In the genomic region with DNA sequence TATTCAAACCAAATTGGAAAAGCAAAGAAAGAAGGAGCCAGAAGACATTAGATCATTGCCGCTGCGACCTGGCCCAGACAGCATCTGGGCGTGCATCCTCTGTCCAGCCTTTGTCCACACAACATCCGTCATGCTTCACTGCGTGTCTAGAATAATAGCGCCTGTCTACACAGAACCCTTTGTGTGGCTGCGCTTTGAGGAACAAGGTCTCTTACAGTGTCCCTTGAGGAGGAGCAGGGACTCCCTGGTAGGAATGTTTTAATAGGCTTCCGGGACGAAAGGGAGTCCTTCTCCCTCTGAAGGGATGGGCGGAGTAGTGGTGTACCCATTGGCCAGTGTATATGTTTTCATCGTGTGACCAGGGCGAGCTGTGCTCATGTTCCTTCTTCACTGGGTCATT, we compare ENCODE assay signal across 19 mouse cellular contexts. TPM values are rescaled to one million over a fixed set of nuclear protein-coding genes. Genes with fewer than 3 reads are reported as not detected.
DNase-seq lines count a peak whose midpoint lies in the region; ATAC-seq and TF ChIP-seq lines count a peak whose summit lies in the region.
"Had no signal": no experiment of that assay in that cellular context is flagged by ENCODE, and none has a peak within 500 bp of the region (broad histone marks: within the 10 kb centered on the region; RNA-seq: fewer than 3 reads in every experiment).

No protein-coding gene starts in this region.

- no peak; the same call in 1 of the 2 replicates for ATAC-seq in lung, embryonic 14.5 days (ENCODE audit: insufficient read depth)
- no peak for ATAC-seq in megakaryocyte-erythroid progenitor cell, adult 5-6 weeks (replicated peaks; ENCODE audit: low FRiP score, low TSS enrichment, poor library complexity, severe bottlenecking)

- H3K27ac ChIP-seq in lung, embryonic 14.5 days (ENCODE audit: low read depth): no peak overlapping the region
- H3K27ac ChIP-seq: heart, embryonic 10.5 days had no signal

- TF ChIP-seq POLR2A in brain, embryonic 14.5 days (IDR thresholded peaks at IDR 0.05; ENCODE audit: borderline replicate concordance, extremely low read depth, insufficient read depth, insufficient read length, poor library complexity, severe bottlenecking): no peak

- peak; percentile 44 for DNase-seq in lung, embryonic 14.5 days
- DNase-seq in lung, postnatal 25 days (ENCODE audit: low spot score): no peak
- peak; percentile 46 for DNase-seq in Muller cell, postnatal 12 days (ENCODE audit: inconsistent ontology term)
- DNase-seq in brain, embryonic 14.5 days (ENCODE audit: low read depth): peak; percentile 35
- DNase-seq in lung, postnatal 10 days: peak; percentile 67
- DNase-seq in embryo, embryonic 10.5 days (ENCODE audit: low spot score): no peak
- DNase-seq in yolk sac, embryonic 10.5 days (ENCODE audit: low spot score): no peak
- DNase-seq: adrenal gland, postnatal 14 days; cerebellum, adult 9-11 months; gastrocnemius, postnatal 25 days; kidney, adult 8-10 months; kidney, postnatal 4 days; left cerebral cortex, postnatal 4 days; right cerebral cortex, adult 18-20 months had no signal

- H3K9ac ChIP-seq in lung, embryonic 14.5 days: no peak overlapping the region

- H3K36me3 ChIP-seq in lung, embryonic 14.5 days (ENCODE audit: insufficient read depth): no peaks in the 10 kb centered on the region
- H3K36me3 ChIP-seq: G1E; heart, embryonic 10.5 days had no signal

- WGBS in lung, embryonic 14.5 days: 62% methylated on average over 12 of the region's 12 CpGs

- H3K9me3 ChIP-seq in lung, embryonic 14.5 days (ENCODE audit: low read depth, low read length): no peaks in the 10 kb centered on the region
- H3K9me3 ChIP-seq: G1E; heart, embryonic 10.5 days had no signal

- no peaks in the 10 kb centered on the region for H3K27me3 ChIP-seq in lung, embryonic 14.5 days (ENCODE audit: insufficient read depth, low read length)

- no peak overlapping the region for H3K4me2 ChIP-seq in lung, embryonic 14.5 days
- H3K4me2 ChIP-seq: liver, embryonic 11.5 days had no signal

- TF ChIP-seq CTCF in lung, embryonic 14.5 days (IDR thresholded peaks at IDR 0.05; ENCODE audit: low read depth): no peak
- no peak for TF ChIP-seq CTCF in brain, embryonic 14.5 days (IDR thresholded peaks at IDR 0.05; ENCODE audit: borderline replicate concordance, extremely low read depth, insufficient read depth, insufficient read length)

- no peaks in the 10 kb centered on the region for H3K4me1 ChIP-seq in lung, embryonic 14.5 days (ENCODE audit: insufficient read depth)

- no peak overlapping the region for H3K4me3 ChIP-seq in lung, embryonic 14.5 days (ENCODE audit: low read depth, low read length)
- H3K4me3 ChIP-seq: heart, embryonic 10.5 days had no signal

RNA-seq across cellular contexts. Expression of gene Ccn1, which starts 26.7 kb away (rescaled TPM):
- polyA plus RNA-seq in lung, embryonic 14.5 days (2014; fragmentation: Nextera tagmentation; extraction: Ambion mirVana): 33.2 and 41.6 TPM in 2 replicates
- 12.9 and 17.3 TPM in 2 replicates for polyA plus RNA-seq in brain, embryonic 14.5 days (2012; rRNA removed)
- total RNA-seq in megakaryocyte-erythroid progenitor cell, adult 5-6 weeks (2014; fragmentation: Nextera tagmentation): not detected in 2 replicates
- total RNA-seq in megakaryocyte-erythroid progenitor cell, adult 5-6 weeks (2017): 1.9 TPM in 1 of 2 replicates, not detected in the other
- total RNA-seq: G1E; megakaryocyte progenitor cell, adult 5-6 weeks had no signal
- polyA plus RNA-seq: G1E had no signal

RNA-seq across cellular contexts. Expression of gene Znhit6, which starts 47.0 kb away (rescaled TPM):
- 32.9 and 35.7 TPM in 2 replicates for polyA plus RNA-seq in lung, embryonic 14.5 days (2014; fragmentation: Nextera tagmentation; extraction: Ambion mirVana)
- polyA plus RNA-seq in brain, embryonic 14.5 days (2012; rRNA removed): 14.5 and 20.9 TPM in 2 replicates
- total RNA-seq in megakaryocyte-erythroid progenitor cell, adult 5-6 weeks (2014; fragmentation: Nextera tagmentation): 33.5 and 44.3 TPM in 2 replicates
- total RNA-seq in megakaryocyte-erythroid progenitor cell, adult 5-6 weeks (2017): 38.1 and 49.5 TPM in 2 replicates

Comparison
In these comparisons a context has a peak if more than half of its experiments do, and no peak if none do; other contexts are left out.
1. DNase-seq: peak in lung, embryonic 14.5 days (single experiment), Muller cell, postnatal 12 days (single experiment), brain, embryonic 14.5 days (single experiment) and lung, postnatal 10 days (single experiment); none in lung, postnatal 25 days (single experiment), embryo, embryonic 10.5 days (single experiment) and yolk sac, embryonic 10.5 days (single experiment).